Mouse (Mus musculus): Measurements from ENCODE around the gene Arpc1a. TPM values are rescaled to one million over a fixed set of nuclear protein-coding genes. Genes with fewer than 3 reads are reported as not detected.

The Arpc1a gene
- polyA plus RNA-seq (2015; fragmentation: Illumina TruSeq; extraction: RNeasy Lipid Tissue Mini Kit (QIAGEN cat#74804); ENCODE audit: insufficient read depth, low read depth, low replicate concordance), result 31.6 TPM

DNA sequence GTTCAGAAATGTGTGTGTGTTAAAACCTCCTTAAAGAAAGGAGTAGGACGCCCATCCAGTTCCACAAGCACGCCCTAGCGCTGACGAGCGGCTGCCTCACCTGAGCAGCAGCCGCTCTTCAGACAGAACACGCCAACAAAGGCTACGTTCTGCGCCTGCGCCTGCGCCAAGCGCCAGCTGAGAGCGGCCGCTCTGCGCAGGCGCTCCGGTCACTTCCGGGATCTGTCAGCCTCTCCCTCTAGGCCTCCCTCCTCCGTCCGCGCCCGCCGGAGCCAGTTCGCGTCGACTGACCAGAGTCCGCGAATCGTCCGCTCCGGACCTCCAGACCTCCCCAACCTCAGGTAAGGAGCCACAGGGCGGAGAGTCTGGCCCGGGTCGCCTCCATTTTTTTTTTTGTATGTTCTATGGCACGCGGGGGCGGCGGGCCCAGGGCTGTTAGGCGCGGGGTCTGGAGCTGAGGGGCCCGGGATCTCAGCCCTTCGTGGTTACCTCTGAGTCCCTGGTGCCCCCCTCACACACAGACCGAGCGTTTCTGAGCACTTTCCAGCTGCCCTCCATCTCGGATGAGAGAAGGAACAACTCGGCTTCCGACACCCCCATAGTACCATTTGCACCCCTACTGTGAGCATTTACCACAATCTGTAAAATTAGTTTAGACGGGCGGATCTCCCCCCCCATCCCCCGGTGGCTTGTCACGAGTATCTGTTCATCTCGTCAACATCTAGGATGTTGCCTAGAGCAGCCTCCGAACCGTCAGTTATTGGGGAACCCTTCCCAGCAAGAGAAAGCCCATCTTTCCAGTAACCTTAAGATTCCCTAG is at the start of gene Arpc1a, which contains the start of gene Kpna7:
Gene Arpc1a (plus strand): TSS at position 199 of the 820 bp plus-strand sequence.
Gene Kpna7 (minus strand): TSS at position 399 of the 820 bp plus-strand sequence.

DNA sequence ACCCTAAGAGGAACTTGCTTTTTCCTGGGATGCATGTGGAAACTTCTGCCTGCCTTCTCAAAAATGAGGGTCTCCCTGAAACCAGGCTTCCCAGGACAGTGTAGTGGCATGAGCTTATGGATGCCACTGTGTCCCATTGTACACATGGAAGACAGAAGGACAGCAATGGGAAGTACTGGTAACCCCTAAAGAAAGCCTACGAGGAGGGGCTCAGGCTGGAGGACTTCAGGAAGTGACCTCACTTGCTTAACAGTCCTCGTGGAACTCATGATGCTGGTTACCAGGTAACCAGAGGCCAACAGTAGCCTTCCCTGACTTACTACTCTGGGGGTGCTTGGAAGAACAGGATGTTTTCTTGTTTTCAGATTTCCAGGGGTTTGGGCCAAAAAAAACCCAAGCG is 40.9 kb upstream of the Arpc1a start, which contains the start of gene 1700018F24Rik:
Gene 1700018F24Rik (plus strand): TSS at position 301 of the 400 bp plus-strand sequence.

GRCm38 (mm10) chr5:145114071-145114605 is 30.5 kb downstream of the Arpc1a start, which contains the start of gene Arpc1b:
TSS of gene Arpc1b (plus strand) at chr5:145114215.

GRCm38 (mm10) chr5:145139571-145140519 is 56.2 kb downstream of the Arpc1a start, which contains the start of the genes Pdap1 and Bud31:
TSS of gene Pdap1 (minus strand) at chr5:145140238.
TSS of gene Bud31 (plus strand) at chr5:145140362.

Other genes with a start within 250 kb of the Arpc1a start
- 4.0 TPM for gene Smurf1, start 118.0 kb upstream of the Arpc1a start, polyA plus RNA-seq (2015; fragmentation: Illumina TruSeq; extraction: RNeasy Lipid Tissue Mini Kit (QIAGEN cat#74804); ENCODE audit: insufficient read depth, low read depth, low replicate concordance)
- not detected for gene Gm4871, start 51.1 kb upstream of the Arpc1a start, polyA plus RNA-seq (2015; fragmentation: Illumina TruSeq; extraction: RNeasy Lipid Tissue Mini Kit (QIAGEN cat#74804); ENCODE audit: insufficient read depth, low read depth, low replicate concordance)
- not detected for gene 1700018F24Rik, start 40.8 kb upstream of the Arpc1a start, polyA plus RNA-seq (2015; fragmentation: Illumina TruSeq; extraction: RNeasy Lipid Tissue Mini Kit (QIAGEN cat#74804); ENCODE audit: insufficient read depth, low read depth, low replicate concordance)
- not detected for gene Kpna7, start 200 bp downstream of the Arpc1a start, polyA plus RNA-seq (2015; fragmentation: Illumina TruSeq; extraction: RNeasy Lipid Tissue Mini Kit (QIAGEN cat#74804); ENCODE audit: insufficient read depth, low read depth, low replicate concordance)
- gene Arpc1b, start 30.4 kb downstream of the Arpc1a start, polyA plus RNA-seq (2015; fragmentation: Illumina TruSeq; extraction: RNeasy Lipid Tissue Mini Kit (QIAGEN cat#74804); ENCODE audit: insufficient read depth, low read depth, low replicate concordance), result 38.1 TPM
- 18.3 TPM for gene Pdap1, start 56.4 kb downstream of the Arpc1a start, polyA plus RNA-seq (2015; fragmentation: Illumina TruSeq; extraction: RNeasy Lipid Tissue Mini Kit (QIAGEN cat#74804); ENCODE audit: insufficient read depth, low read depth, low replicate concordance)
- gene Bud31, start 56.5 kb downstream of the Arpc1a start, polyA plus RNA-seq (2015; fragmentation: Illumina TruSeq; extraction: RNeasy Lipid Tissue Mini Kit (QIAGEN cat#74804); ENCODE audit: insufficient read depth, low read depth, low replicate concordance), result 34.4 TPM
- 2.6 TPM for gene Ptcd1, start 83.3 kb downstream of the Arpc1a start, polyA plus RNA-seq (2015; fragmentation: Illumina TruSeq; extraction: RNeasy Lipid Tissue Mini Kit (QIAGEN cat#74804); ENCODE audit: insufficient read depth, low read depth, low replicate concordance)
- 6.4 TPM for gene Cpsf4, start 83.4 kb downstream of the Arpc1a start, polyA plus RNA-seq (2015; fragmentation: Illumina TruSeq; extraction: RNeasy Lipid Tissue Mini Kit (QIAGEN cat#74804); ENCODE audit: insufficient read depth, low read depth, low replicate concordance)
- 85.2 TPM for gene Atp5j2, start 108.2 kb downstream of the Arpc1a start, polyA plus RNA-seq (2015; fragmentation: Illumina TruSeq; extraction: RNeasy Lipid Tissue Mini Kit (QIAGEN cat#74804); ENCODE audit: insufficient read depth, low read depth, low replicate concordance)
- 2.5 TPM for gene Zkscan14, start 118.0 kb downstream of the Arpc1a start, polyA plus RNA-seq (2015; fragmentation: Illumina TruSeq; extraction: RNeasy Lipid Tissue Mini Kit (QIAGEN cat#74804); ENCODE audit: insufficient read depth, low read depth, low replicate concordance)
- 2.7 TPM for gene Zkscan5, start 120.7 kb downstream of the Arpc1a start, polyA plus RNA-seq (2015; fragmentation: Illumina TruSeq; extraction: RNeasy Lipid Tissue Mini Kit (QIAGEN cat#74804); ENCODE audit: insufficient read depth, low read depth, low replicate concordance)
- 4.7 TPM for gene Zfp655, start 147.9 kb downstream of the Arpc1a start, polyA plus RNA-seq (2015; fragmentation: Illumina TruSeq; extraction: RNeasy Lipid Tissue Mini Kit (QIAGEN cat#74804); ENCODE audit: insufficient read depth, low read depth, low replicate concordance)
- 1.8 TPM for gene Zscan25, start 196.7 kb downstream of the Arpc1a start, polyA plus RNA-seq (2015; fragmentation: Illumina TruSeq; extraction: RNeasy Lipid Tissue Mini Kit (QIAGEN cat#74804); ENCODE audit: insufficient read depth, low read depth, low replicate concordance)

All from pancreas, adult 10 weeks (tissue).